Mouse (Mus musculus): ENCODE results near the gene Ankrd39.

Ankrd39 gene

GRCm38 (mm10) chr1:36530962-36531361 is 16.3 kb downstream of the Ankrd39 start:
- no peak for DNase-seq (ENCODE audit: low spot score in 2 of 2)

GRCm38 (mm10) chr1:36530485-36530884 is 16.8 kb downstream of the Ankrd39 start:
- DNase-seq (ENCODE audit: low spot score in 2 of 2) = no peak

GRCm38 (mm10) chr1:36529875-36530274 is 17.4 kb downstream of the Ankrd39 start:
- no peak for DNase-seq (ENCODE audit: low spot score in 2 of 2)

GRCm38 (mm10) chr1:36529274-36529673 is 18.0 kb downstream of the Ankrd39 start:
- DNase-seq (ENCODE audit: low spot score in 2 of 2) = no peak

DNA sequence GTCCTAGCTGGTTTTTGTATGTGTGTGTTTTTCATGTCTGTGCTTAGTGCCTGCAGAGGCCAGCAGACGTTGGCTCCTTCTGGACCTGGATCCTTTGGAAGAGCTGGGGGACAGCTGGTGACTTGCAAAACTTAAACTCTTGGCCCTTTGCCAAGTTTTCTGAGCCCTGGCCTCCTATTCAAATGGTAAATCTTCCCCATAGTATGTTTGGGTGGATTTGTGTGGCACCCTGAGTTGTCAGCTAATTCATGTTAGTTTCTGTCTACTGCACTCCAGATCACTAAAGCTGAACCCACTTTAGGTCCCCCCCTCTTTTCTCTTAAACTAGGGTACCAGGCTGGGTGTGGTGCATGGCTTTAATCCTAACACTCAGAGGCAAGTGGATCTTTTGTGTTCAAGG is 18.9 kb downstream of the Ankrd39 start:
- DNase-seq (ENCODE audit: low spot score in 2 of 2) = no peak

GRCm38 (mm10) chr1:36526903-36527302 is 20.3 kb downstream of the Ankrd39 start:
- no peak for DNase-seq (ENCODE audit: low spot score in 2 of 2)

GRCm38 (mm10) chr1:36525774-36526173 is 21.5 kb downstream of the Ankrd39 start:
- DNase-seq (ENCODE audit: low spot score in 2 of 2) = no peak

- DNase-seq (ENCODE audit: low spot score in 2 of 2) = no peak
Observed at GRCm38 (mm10) chr1:36524058-36524457, 23.2 kb downstream of the Ankrd39 start.

- no peak for DNase-seq (ENCODE audit: low spot score in 2 of 2)
Observed at GRCm38 (mm10) chr1:36523332-36524013, 23.8 kb downstream of the Ankrd39 start.

DNA sequence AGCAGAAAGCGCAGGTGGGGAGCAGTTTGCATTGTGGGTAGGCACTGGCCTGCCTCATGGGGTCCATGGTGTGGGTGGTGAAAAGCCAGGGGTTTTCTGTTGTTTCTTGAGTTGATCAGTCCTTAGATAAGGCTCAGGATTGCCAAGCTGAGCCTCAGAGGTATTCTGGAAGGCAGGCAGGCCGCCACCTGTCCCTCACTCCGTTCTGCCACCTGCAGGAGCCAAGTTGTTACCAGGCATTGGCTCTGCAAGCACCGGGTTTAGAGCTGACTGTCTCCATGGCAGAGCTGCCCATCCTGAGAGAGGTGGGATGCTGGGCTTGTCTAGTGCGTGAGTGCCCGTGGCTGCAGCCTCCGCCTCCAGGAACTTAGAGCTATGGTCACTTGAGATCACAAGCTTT is 25.0 kb downstream of the Ankrd39 start:
- no peak for DNase-seq (ENCODE audit: low spot score in 2 of 2)

DNA sequence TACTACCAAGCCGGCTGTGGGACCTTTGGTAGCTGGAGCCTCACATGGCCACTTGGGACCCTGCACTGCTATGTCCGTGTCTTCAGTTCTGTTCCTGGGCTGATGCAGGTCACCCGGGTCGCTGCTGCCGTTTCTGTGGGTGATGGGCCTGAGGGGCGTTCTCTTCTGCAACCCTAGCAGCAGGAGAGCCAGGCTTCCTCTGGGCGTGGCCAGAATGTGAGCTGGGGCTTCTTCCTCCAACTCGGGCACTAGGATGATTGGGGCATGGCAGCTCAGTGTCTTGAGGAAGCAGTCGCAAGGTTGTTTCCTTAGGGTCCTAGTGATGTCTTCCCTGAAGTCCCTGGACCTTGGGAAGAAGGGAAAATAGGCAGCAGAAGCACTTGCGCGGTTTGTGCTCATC is 27.6 kb downstream of the Ankrd39 start:
- DNase-seq (ENCODE audit: low spot score in 2 of 2) = no peak

- DNase-seq (ENCODE audit: low spot score in 2 of 2) = no peak
Observed at GRCm38 (mm10) chr1:36518259-36518658, 29.0 kb downstream of the Ankrd39 start.

DNA sequence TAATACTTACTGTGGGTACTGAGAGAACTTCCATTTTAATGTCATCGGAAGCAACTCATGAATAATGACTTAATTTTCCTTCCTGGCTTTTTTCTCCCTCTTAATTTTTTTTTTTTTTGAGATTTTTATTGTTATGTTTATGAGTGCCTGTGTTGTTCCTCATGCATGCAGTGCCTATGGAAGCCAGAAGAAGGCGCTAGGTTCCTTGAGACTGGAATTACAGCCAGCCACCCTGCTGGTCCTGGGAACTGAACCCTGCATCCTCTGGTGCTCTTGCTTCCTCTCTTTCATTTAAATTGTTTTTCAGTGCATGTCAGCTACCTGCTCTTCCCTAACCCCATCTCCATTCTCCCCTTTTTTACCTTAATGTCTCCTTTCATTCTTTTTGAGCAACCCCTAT is 33.5 kb downstream of the Ankrd39 start:
- DNase-seq (ENCODE audit: low spot score in 2 of 2) = no peak

- DNase-seq (ENCODE audit: low spot score in 2 of 2) = peak in 1 of 2 experiments; percentile 31
Observed at GRCm38 (mm10) chr1:36513310-36513709, 33.9 kb downstream of the Ankrd39 start.

DNA sequence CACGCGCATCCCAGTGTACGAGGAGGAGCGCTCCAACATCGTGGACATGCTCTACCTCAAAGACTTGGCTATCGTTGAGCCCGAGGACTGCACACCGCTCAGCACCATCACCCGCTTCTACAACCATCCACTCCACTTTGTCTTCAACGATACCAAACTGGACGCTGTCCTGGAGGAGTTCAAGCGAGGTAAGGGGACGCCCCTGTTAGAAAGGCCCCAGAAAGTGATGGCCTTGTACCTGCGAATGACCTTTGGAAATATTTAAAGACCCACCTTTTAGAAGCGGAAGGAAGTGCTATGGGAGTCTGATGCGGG is 34.3 kb downstream of the Ankrd39 start:
- no peak for DNase-seq (ENCODE audit: low spot score in 2 of 2)

GRCm38 (mm10) chr1:36512089-36512965 is 34.9 kb downstream of the Ankrd39 start:
- no peak for DNase-seq (ENCODE audit: low spot score in 2 of 2)

DNA sequence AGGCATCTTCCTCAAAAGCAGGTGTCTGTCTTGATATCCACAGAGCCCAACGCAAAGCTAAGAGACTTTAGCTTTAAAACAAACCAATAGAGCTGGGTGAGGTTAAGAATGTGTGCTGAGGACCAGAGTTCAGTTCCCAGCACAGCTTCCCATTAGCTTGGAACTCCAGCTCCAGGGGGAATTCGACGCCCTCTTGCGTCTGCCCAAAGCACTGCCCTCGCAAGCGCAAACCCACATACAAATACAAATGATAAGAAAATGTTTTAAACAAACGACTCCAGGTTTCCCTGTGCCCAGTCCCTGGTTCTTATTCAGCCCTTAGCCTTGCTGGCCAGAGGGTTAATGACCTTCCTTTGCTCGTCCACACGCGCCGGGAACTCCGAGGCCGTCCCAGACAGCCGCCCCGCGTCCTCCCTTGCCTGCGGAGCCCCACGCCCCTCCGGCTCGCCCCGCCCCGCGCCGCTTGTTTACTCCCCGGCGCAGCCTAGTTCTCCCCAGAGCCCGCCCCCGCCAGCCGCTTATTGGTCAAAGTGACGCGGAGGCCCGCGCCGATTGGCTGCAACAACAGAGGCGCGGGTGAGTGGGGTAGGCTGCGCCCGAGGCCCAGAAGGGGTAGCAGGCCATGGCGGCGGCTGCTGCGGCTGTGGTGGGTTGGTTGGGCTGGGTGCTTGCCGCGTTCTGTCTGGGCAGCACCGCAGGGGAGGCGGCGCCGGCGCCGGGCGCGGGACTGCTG is 35.8 kb downstream of the Ankrd39 start, which contains the start of gene Cnnm3:
Cnnm3 (plus strand) TSS at position 579 of the 733 bp plus-strand sequence.
- DNase-seq (ENCODE audit: low spot score in 2 of 2) = peak; percentile 94 to 99

DNA sequence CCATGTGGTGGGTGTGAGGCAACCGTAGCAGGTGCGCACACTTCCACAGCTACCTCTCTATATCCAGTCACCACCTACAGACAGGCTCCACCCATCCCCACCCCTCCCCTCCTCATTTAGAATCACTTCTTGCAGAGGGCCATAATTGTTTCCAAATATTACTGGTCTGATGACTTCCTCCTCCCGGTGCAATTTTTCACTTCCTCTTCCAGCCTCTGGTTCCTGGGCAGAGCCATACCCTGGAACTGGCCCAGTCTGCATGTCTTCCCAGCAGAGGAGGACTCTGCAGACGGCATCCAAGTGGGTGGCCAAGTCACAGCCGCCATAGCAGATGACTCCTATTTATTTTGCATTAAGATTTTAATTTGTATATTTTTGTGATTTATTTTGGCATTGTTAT is 39.0 kb downstream of the Ankrd39 start:
- DNase-seq (ENCODE audit: low spot score in 2 of 2) = no peak

DNA sequence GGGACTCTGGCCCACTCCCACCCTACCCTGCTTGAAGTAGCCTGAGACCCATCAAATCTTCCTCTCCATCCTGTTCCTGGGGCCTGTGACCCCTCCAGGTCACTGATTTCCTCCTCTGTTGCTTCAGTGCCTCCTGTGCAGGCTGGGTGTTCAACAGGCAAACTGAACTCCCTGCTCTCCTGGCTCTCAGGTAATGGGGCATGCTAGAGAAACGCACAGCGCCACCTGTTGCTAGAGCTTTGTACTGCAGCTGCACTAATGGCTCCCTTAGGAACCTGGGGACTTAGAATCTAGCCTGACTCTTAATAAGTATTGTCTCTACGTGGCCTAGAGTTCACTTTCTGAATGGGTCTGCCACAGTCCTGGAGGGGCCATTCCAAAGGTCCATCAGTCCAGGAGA is 46.0 kb downstream of the Ankrd39 start:
- peak in 1 of 2 experiments; percentile 70 for DNase-seq (ENCODE audit: low spot score in 2 of 2)

GRCm38 (mm10) chr1:36497312-36497711 is 49.9 kb downstream of the Ankrd39 start:
- DNase-seq (ENCODE audit: low spot score in 2 of 2) = no peak

DNA sequence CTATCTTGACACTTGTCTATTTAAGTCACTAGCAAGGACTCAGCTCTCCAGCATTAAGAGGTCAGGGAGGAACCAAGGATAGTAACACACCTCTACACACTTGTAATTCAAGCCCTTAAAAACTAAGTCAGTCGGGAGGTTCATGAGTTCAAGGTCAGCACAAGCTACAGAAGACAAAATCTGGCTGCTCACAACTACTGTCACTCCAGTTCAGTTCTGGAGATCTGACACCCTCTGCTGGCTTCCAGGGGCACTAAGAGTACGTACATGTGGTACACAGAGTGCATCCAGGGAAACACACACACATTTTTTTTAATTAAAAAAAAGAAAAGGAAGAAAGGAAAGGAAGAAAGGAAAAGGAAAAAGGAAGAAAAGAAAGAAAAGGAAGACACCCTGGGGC is 50.5 kb downstream of the Ankrd39 start:
- no peak for DNase-seq (ENCODE audit: low spot score in 2 of 2)

DNA sequence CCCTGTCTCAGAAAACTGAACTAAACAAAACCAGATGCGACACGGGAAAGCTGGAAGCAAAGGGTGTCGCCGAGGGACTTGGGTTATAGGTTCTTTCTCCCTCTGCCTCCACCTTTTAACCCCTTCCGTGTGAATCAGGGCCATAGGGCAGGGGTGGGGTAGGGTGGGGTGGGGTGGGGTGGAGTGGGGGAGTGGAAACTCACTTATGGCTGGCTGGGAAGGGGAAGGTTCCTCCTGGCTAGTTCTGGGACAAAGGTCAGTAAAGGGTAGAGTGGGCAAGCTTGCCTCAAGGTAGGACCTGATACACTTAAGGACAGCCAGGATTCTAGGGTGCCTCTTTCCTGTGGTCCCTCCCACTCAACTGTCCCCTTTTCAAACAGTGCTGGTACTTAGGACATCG is 53.9 kb downstream of the Ankrd39 start:
- DNase-seq (ENCODE audit: low spot score in 2 of 2) = no peak
